Mouse (Mus musculus): ENCODE results near the gene Phc3.

DNA sequence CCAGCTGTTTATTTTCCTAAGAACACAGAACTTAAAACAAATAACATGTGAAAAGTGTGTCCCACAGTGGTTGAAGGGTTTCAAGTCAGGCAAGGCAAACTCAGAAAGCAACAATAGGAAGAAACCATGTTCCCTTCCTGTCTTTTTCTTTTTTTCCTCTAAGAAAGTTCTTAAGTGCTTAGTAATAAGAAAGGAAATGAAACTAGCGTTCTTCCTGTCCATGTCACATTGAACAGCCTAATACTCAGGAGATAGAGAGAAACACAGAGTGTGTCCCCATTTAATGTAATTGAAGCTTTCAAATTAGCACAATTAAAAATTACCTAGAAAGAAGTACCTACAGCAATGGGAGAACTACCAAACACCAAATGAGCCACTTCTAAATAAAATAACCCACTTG lies 64.6 kb downstream of the Phc3 start:
- TF ChIP-seq CTCF (IDR thresholded peaks at IDR 0.05; ENCODE audit: low read depth, low read length) (no peak), POLR2A (IDR thresholded peaks at IDR 0.05; ENCODE audit: borderline replicate concordance, low read depth, low read length) (no peak)
